Mouse (Mus musculus) embryo, embryonic 10.5 days (tissue): ENCODE results near the gene Tsc22d1.

Experiments
- DNase-seq: peaks from one replicate; pipeline ENCODE4 v3.0.0-alpha.2; 2015; ENCODE audit warnings: low spot score

The Tsc22d1 gene

GRCm38 (mm10) chr14:76487609-76488008 lies 72.8 kb downstream of the Tsc22d1 start:
- no peak for DNase-seq

DNA sequence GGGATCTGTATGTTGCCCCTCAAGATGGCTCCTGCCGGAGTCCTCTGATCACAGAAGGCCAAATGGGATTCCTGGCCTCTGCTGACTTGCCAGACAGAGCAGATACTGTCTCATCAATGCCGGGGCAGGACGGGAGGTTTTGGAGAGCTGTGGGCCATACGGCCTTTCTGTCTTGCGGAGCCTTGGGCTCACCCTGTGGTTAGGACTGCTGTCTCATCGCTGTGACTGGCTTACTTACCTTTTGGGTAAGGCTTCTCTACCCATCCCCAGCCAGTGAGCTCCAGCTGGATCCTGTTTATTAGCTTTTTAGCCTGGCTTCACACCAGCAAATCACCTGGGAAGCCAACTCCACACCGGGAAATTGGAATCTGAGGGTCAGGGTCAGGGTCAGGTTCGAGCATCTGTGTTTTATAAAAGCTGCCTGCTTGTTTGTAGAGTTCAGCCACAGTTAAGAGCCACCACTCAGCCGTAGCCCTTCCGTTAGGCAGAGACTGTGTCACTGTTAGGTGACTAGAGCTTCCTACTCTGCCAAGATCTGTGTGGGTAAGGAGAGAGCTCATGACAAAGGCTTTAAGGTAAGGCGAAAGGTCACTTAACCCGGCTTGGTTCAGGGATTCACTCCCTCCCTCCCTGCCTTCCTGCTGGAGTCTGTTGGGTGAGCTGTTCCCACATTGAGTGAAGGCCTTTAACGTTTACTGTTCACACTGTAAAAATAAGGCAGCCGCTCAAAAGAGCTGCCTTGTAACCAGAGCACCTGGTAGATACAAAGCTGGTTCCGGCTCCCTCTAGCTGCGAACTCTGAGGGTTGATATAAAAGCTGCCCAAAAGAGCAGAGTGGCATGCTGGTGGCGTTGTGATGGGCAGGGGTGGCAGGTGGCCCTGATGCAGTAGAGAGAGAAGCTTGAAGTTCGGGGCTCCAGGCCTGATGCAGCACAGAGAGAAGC lies 73.6 kb downstream of the Tsc22d1 start:
- peak; percentile 81 for DNase-seq

DNA sequence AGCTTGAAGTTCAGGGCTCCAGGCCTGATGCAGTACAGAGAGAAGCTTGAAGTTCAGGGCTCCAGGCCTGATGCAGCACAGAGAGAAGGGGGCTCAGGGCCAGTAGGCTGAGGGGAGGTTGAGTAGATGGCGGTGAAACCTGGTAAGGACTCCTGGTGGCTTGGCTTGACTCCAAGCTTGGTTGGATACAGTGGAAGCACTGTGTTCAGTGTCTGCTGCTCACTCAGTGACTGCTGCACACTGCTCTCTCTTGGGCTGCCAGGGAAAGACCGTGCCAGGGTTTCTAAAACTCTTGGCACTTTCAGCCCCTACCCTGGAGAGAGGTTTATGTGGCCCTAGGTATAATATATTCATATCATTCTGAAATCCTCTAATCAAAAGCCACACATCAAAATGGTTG lies 74.4 kb downstream of the Tsc22d1 start:
- DNase-seq, result no peak

GRCm38 (mm10) chr14:76495022-76495421 lies 80.3 kb downstream of the Tsc22d1 start:
- DNase-seq, result no peak

GRCm38 (mm10) chr14:76497187-76497586 lies 82.4 kb downstream of the Tsc22d1 start:
- DNase-seq, result no peak

GRCm38 (mm10) chr14:76498210-76498609 lies 83.4 kb downstream of the Tsc22d1 start:
- no peak for DNase-seq

DNA sequence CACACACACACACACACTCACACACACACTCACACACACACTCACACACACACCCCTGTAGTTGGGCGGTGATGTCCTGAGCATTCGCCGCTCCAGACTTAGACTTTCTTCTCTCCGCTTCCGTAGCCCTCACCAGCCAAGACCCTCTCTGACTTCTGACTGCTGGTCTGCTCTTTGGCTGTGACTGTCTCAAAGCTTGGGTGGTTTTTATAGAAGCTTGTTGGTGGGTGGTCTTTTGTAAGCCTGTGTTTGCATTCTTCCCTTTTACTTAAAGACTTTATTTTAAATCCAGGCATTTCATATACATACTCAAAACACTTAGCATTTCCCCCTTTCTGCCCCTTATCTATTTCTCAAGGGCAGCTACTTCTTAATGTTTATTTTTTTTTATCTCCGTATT lies 84.7 kb downstream of the Tsc22d1 start:
- no peak for DNase-seq

GRCm38 (mm10) chr14:76500036-76500435 lies 85.3 kb downstream of the Tsc22d1 start:
- DNase-seq, result peak; percentile 53

- DNase-seq, result peak; percentile 88
Observed at GRCm38 (mm10) chr14:76503231-76503851, 88.6 kb downstream of the Tsc22d1 start.

DNA sequence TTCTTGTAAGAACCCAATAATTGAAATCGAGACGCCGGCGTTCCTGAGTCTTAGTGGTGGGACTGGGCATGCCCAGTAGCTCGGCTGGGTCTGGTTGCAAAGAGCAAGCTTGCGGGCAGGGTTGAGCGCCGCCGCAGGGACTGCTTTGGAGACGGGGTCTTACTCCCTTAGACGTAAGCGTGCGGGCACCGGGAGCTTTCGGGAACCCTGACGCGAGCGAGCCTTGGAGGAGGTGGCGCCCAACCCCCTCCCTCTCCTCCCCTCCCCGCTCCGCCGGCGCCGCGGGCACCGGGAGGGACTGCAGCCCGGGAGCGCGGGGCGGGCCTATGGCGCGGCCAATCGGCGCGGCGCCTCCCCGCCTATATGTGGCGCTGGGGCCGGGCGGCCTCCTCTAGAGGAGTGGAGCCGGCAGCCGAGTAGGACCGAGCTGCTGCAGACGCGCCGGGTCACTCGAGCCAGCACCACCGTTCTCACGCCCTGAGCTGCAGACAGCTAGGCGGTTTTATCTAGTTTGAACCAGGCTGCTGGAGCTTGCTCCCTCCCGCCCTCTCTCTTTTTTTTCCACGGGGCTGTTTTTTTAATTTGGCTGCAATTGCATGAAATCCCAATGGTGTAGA lies 89.5 kb downstream of the Tsc22d1 start:
- DNase-seq, result peak; percentile 96

GRCm38 (mm10) chr14:76505101-76505438 lies 90.3 kb downstream of the Tsc22d1 start:
- DNase-seq, result peak; percentile 67

DNA sequence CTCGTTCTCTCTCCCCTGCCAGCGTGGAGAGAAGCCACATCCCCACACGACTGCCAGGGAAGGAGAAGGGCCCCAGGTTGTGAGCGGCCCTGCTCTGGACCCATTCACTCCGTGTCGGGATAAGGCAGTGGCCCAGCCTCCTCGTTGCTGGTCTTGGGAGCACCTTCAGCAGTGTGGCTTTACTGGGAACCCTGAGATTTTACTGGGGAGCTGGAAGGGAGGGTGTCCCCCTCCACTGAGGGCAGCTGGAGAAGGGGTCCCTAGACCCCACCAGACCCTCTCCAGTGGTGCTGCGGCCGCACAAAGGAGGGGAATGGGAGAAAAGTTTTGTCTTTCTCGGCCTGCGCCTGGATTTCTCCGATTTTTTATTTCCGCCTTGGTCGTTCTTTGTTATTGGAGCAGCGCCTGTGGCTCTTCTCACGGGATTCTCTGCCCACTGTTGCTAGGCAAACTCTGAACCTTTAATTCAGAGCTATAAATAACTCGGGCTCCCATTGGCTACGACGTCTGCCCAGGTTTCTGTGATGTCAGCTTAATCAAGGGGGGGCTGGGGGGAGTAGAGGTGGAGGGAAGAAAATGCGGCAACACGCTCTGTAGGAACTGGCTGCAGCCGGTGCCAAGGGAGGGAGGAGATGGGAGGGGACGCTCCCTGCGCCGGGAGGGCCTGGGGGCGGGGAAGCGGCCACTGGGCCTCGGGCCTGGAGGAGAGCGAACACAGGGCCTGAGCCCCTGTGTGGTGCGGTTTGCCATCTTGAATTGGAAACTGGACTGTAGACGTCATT lies 90.9 kb downstream of the Tsc22d1 start:
- peak; percentile 98 for DNase-seq

DNA sequence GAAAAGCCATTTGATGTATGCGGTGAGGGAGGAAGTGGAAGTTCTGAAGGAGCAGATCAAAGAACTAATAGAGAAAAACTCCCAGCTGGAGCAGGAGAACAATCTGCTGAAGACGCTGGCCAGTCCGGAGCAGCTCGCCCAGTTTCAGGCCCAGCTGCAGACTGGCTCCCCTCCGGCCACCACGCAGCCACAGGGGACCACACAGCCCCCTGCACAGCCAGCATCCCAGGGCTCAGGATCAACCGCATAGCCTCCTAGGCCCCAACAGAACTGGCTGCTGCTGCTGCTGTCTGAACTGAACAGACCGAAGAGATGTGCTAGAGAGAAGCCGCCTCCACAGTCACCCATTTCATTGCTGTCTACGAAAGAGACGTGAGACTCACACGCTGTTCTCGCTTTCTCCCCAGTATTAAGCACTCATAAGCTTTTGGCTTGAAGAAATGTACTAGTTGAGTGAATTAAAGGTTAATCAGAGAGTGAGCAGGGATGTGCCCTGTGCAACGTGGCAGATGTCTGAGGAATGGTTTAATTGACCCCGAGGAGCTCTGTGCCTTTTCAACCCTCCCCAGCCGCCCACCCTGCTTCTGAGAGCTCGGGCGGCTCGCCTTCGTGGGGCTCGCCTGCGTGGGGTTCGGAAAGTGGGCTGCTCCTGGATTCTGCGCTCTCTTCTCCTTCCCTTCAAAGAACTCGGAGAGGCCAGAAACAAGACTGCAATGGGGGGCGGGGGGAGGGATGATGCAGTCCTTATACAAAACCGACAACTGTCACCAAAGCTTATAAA lies 91.9 kb downstream of the Tsc22d1 start:
- DNase-seq, result no peak

- DNase-seq, result no peak
Observed at GRCm38 (mm10) chr14:76507357-76507756, 92.6 kb downstream of the Tsc22d1 start.

GRCm38 (mm10) chr14:76507804-76508500 lies 93.2 kb downstream of the Tsc22d1 start:
- no peak for DNase-seq

GRCm38 (mm10) chr14:76508701-76509100 lies 93.9 kb downstream of the Tsc22d1 start:
- no peak for DNase-seq

- DNase-seq, result no peak
Observed at GRCm38 (mm10) chr14:76511971-76512370, 97.2 kb downstream of the Tsc22d1 start.

DNA sequence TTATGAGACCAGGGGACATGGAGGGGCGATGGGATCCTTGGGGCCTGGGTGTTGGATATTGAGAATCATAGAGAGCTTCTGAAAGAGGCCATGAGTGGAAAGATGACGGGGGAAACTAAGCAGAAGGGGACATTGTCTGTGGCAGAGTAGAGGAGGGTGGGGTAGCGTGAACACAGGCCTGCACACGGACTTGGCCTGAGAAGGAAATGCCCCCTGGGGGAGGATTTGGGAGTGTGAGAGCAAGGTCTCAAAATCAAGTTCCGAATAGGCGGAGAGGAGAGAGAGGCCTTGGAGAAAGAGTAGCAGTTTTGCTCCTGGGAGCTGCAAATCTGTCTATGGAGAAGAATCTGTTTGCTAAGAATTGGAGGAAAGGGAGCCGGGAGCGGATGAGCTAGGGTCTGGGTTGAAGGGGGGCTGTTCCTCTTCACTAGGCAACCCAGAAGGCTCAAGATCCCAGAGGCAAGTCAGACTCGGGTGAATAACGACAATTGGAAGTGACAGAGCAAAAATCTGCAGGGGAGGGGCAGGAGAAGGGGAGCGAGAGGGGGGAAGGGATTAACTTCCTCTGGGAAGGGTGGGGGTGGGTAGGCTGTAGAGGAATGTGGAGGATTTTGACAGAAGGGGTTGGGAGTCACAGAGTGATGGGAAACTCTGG lies 98.8 kb downstream of the Tsc22d1 start:
- DNase-seq, result peak; percentile 80

- no peak for DNase-seq
Observed at GRCm38 (mm10) chr14:76514050-76514585, 99.4 kb downstream of the Tsc22d1 start.

DNA sequence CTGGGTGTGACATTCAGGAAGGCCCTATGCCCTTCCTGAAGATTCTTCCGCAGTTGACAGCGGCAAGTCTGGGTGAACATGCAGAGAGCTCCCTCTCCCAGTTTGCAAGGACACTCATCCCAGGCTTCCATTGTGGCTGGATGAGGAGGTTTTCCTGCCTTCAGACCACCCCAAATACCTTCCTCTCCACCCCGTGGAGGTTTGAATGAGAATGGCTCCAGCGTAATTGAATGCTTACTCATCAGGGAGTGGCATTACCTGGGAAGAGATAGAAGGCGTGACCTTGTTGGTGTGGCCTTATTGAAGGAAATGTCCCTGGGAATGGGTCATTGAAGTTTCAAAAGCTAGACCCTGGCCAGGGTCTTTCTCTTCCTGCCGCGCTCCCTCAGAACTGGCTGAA lies 100.9 kb downstream of the Tsc22d1 start:
- no peak for DNase-seq
